Mouse (Mus musculus) naive thymus-derived CD4-positive, alpha-beta T cell, adult 2 months (primary cell): ENCODE measurements at regions not wholly inside any gene's neighbourhood (a gene's known extent, or its start where the extent isn't known, plus 50 kb on each side); places are given as distances from the start of the nearest gene placed in this dataset.

ENCODE experiments used
- DNase-seq: peaks from one replicate; pipeline ENCODE4 v3.0.0-alpha.2; 2011; ENCODE audit warnings: low read depth

- DNase-seq, result peak; percentile 40
These were observed 183.6 kb upstream of the Foxn2 start for GRCm38 (mm10) chr17:88256599-88257544.

GRCm38 (mm10) chr17:88258361-88258796 lies 182.1 kb upstream of the Foxn2 start:
- peak; percentile 81 for DNase-seq

DNA sequence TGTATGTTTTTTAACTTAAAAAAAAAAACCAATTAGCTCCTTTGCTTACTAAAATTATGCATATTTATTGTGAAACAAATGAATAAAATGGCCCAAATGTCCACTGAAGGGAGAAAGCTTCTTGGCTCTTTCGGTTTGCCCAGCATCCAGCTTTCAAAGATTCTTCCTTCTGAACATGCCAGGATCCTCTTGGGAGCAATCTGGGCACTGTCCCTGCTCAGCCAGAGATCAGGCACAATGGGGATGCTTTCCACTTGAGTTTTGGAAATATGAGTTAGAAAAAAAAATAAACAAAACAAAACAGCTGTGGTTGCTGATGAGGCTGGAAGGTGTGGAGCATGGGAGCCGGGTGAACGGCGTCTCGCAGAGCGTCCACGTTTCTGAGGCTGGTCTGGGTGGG lies 180.3 kb upstream of the Foxn2 start:
- DNase-seq, result no peak

GRCm38 (mm10) chr17:88260826-88261225 lies 179.7 kb upstream of the Foxn2 start:
- DNase-seq, result no peak

DNA sequence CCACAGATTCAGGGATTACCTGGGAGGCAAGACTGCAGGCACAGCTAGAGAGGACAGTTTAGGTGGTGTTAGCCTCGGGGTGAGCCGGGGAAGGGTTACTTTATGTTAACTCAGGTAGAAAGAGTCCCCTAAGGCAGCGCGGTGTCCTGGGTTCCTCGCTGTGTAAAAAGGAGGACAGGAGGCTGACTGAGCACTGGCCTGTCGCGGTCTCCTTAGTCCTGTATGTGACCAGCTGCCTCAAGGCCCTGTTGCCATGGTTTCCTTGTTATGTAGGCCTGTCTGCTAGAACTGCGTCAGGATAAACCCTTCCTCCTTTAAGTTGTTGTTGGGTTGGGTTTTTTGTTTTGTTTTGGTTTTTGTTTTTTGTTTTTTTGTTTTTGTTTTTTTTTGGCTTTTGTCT lies 179.0 kb upstream of the Foxn2 start:
- DNase-seq, result no peak

- no peak for DNase-seq
These were observed 178.0 kb upstream of the Foxn2 start for GRCm38 (mm10) chr17:88262326-88263187.

- DNase-seq, result no peak
These were observed 175.2 kb upstream of the Foxn2 start for GRCm38 (mm10) chr17:88265291-88265690.

DNA sequence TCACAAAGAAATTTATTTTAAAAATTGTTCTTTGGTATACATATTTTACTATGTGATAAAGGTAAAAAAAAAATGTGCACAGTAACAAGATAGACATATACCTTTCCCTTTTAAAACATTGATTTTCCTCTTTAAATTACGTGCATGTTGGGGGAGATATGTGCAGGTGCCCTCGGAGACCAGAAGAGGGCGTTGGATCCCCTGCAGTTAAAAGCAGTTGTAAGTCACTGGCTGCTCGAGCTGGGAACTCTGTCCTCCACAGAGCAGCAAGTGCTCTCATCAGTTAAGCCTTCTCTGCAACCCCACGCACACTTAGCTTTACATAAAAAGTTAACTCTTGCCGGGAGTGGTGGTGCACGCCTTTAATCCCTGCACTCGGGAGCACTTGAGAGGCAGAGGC lies 172.3 kb upstream of the Foxn2 start:
- no peak for DNase-seq

GRCm38 (mm10) chr17:88268802-88269201 lies 171.7 kb upstream of the Foxn2 start:
- no peak for DNase-seq

DNA sequence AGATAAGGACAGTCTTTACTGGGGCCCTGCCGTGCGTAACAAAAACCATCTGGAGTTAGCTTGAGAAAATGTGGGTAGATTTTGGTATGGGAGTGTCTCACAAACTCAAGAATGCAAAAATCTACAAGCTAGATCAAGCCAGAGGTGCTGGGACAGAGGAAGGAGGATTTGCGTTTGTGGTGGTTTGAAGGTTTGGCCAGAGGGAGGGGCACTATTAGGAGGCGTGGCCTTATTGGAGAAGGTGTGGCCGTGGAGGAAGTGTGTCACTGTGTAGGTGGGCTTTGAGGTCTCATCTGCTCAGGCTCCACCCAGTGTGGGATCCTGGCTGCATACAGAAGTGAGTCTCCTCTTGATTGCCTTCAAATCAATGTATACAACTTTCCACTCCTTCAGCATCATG lies 169.6 kb upstream of the Foxn2 start:
- DNase-seq, result no peak

GRCm38 (mm10) chr17:88272161-88272560 lies 168.3 kb upstream of the Foxn2 start:
- no peak for DNase-seq

GRCm38 (mm10) chr17:88273520-88273919 lies 167.0 kb upstream of the Foxn2 start:
- no peak for DNase-seq

DNA sequence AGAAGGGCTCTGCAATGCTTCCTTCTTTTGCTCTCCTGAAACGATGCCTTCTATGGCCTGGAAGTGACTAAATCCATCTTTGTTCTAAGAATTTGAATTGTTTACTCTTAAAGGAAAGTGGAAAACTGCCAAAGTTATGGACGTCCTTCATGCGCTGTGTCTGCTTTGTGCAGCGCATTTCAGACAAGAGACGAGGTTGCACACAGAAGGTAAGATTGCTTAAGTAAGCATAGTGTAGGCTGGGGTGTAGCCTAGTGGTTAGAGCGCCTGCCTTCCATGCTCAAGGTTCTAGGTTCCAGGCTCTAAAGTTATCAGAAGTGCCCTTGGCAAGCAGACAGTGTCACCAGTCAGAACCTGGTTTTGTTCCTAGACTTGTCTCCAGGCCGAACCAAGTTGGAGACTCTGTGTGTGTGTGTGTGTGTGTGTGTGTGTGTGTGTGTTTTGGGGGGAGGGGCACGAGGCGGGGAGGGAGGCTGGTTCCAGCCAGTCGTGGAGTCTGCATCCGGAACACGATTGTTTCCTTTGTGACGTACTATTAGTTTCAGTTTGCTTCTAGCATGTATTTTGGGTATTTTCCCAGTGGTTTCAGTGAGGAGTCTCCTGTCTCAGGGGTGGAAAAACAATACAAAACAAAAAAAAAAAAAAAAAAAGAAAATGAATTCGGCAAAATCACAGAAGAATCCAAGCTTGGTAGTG lies 166.4 kb upstream of the Foxn2 start:
- peak; percentile 47 for DNase-seq

- peak; percentile 14 for DNase-seq
These were observed 165.6 kb upstream of the Foxn2 start for GRCm38 (mm10) chr17:88274720-88275433.

DNA sequence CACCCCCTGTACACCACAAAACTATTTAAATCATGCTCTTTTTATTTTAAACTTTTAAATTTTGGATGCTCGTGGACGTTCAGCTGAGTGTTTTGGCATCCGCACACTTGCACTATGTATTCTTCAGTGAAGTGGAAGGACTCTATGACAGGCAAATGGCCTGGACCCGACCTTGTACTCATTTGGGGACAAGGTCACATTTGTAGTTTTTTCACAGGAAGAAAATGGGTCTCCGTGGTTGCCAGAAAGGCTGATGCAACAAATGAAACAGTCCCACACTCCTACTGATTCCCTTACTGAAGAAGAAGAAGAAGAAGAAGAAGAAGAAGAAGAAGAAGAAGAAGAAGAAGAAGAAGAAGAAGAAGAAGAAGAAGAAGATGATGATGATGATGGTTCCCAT lies 160.9 kb upstream of the Foxn2 start:
- no peak for DNase-seq

DNA sequence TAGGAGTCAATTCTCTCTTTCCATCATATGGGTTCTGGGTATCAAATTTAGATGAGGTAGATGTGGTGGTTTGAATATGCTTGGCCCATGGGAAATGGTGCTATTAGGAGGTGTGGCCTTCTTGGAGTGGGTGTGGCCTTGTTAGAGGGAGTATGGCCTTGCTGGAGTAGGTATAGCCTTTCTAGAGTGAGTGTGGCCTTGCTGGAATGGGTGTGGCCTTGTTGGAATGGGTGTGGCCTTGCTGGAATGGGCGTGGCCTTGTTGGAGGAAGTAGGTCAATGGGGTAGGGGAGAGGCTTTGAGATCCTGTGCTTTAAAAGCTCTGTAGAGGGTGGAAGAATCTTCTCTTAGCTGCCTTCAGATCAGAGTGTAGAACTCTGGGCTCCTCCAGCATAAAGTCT lies 157.8 kb upstream of the Foxn2 start:
- DNase-seq, result no peak

DNA sequence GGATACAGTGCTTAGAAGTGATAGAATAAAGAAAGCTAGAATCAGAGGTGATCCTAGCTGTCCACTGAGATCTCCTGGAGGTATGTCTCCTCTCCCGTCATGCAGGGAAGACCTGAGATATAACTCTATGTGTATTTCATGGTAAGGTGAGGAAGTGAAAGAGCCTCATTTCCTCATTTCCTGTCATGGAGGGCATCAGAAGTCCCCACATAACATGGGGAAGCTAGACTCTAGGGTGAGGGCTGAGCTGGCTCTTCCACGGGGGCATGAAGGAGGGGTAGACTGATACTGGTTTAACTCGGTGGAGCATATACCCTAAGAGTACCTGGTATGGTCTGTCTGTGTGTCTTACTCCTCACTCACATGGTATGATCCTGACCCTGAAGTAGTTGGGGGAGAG lies 156.0 kb upstream of the Foxn2 start:
- DNase-seq, result no peak

- DNase-seq, result no peak
These were observed 152.7 kb upstream of the Foxn2 start for GRCm38 (mm10) chr17:88287861-88288260.

DNA sequence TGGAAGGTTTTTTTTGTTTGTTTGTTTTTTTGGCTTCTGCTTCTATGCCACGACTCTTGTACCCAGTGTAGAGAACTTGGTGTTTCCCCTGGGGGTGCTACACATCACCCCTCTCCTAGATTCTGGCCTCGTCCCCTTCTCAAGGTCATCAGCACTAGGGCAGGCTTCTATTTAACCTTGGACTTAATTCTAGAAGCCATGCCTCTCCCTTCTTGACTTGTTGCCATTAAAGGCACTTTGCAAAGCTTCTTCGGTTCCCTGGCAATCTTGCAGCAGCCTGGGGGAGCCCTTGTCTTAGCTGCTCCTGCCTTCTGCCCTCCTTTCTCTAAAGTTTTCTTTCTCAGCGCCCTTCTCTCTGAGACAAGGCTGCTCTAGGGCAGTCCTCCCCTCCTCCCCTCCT lies 143.0 kb upstream of the Foxn2 start:
- no peak for DNase-seq

DNA sequence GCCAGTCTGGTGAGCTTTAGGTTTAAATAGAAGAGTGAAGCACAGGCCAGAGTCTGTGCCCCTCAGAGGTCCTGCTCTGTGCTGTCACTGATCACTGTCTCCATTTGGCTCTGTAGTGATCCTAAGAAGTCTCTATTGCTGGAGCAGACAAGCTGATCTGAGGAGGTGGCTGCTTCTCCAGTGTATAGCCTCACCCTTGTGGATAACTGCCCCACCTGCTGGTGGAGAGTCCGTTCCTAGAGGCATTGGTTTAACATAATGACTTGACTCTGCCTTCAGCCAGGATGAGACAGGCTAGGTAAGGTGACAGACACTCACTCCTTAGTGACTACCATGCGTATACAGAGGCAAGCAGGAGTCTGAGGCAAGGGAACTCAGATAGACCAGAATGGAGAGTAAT lies 136.5 kb upstream of the Foxn2 start:
- peak; percentile 17 for DNase-seq

DNA sequence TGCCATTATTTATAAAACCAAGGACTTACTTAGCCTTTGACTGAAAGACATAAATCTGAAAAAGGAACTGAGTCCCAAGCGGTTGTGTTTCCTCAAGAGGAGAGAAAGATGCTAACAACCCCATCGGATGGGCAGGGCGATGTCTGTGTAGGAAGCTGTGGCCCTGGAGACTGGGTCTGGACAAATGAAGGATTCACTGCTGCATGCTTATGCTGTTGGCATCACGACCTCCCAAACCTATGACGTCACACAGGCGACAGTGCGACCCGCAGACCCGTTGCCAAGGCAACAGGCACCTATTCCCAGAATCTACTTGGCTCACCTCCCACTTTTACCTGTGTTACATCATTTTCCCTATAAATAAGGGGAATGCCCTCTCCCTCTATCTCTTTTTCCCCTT lies 135.3 kb upstream of the Foxn2 start:
- DNase-seq, result no peak

DNA sequence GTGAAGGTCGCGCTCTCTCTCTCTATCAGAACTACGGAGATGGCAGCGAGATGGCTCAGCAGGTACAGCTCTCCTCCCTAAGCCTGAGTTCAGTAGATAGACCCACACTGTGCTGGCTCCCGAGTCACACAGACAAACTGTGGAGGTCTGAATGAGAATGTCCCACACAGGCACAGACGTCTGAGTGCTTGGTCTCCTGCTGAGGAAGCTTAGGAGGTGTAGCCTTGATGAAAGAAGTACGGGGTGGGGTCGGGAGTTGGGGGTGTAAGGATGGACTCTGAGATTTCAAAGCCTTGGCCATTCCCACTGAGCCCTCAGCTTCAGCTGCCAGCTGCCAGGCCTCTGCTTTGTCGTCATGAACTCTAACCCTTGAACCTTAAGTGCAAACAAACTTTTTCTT lies 134.2 kb upstream of the Foxn2 start:
- no peak for DNase-seq
